Mouse (Mus musculus) heart, embryonic 12.5 days (tissue): ENCODE data around the gene Col11a2. TPM values are rescaled to one million over a fixed set of nuclear protein-coding genes. Genes with fewer than 3 reads are reported as not detected.
"Not testable (repeated sequence)": the region's sequence is repeated elsewhere in the genome, so short reads cannot be mapped to it uniquely, and the experiment has no call there.

Experiments used
- ATAC-seq: fragments of 200-750 bp; cut with Nextera tagmentation; 2 replicates; pipeline ENCODE4 v1.8.0; 2017; ENCODE audit warnings: moderate TSS enrichment, moderate library complexity; ENCODE audit not compliant: insufficient number of reproducible peaks, low FRiP score
- H3K27ac ChIP-seq: fragments of 300-500 bp; sonication (generic); 2 replicates; pipeline ENCODE4 v1.5.1; 2016; ENCODE audit warnings: mild to moderate bottlenecking, moderate library complexity; ENCODE audit not compliant: poor library complexity, severe bottlenecking
- H3K27me3 ChIP-seq: fragments of 300-500 bp; sonication (generic); replicated peaks from 2 replicates; pipeline ENCODE4 v1.6.1; 2016; ENCODE audit warnings: mild to moderate bottlenecking, moderate library complexity
- H3K36me3 ChIP-seq: fragments of 300-500 bp; sonication (generic); 2 replicates; pipeline ENCODE4 v1.6.1; 2016; ENCODE audit warnings: mild to moderate bottlenecking, moderate library complexity
- H3K4me1 ChIP-seq: fragments of 300-500 bp; sonication (generic); replicated peaks from 2 replicates; pipeline ENCODE4 v1.6.1; 2016; ENCODE audit warnings: mild to moderate bottlenecking
- H3K4me2 ChIP-seq: fragments of 300-500 bp; sonication (generic); 2 replicates; pipeline ENCODE4 v1.6.1; 2016; ENCODE audit warnings: mild to moderate bottlenecking, moderate library complexity
- H3K4me3 ChIP-seq: fragments of 300-500 bp; sonication (generic); 2 replicates; pipeline ENCODE4 v1.5.1; 2016; ENCODE audit warnings: mild to moderate bottlenecking
- H3K9ac ChIP-seq: fragments of 300-500 bp; sonication (generic); 2 replicates; pipeline ENCODE4 v1.6.1; 2016; ENCODE audit warnings: mild to moderate bottlenecking, moderate library complexity
- H3K9me3 ChIP-seq: fragments of 300-500 bp; sonication (generic); replicated peaks from 2 replicates; pipeline ENCODE4 v1.6.1; 2016; ENCODE audit warnings: mild to moderate bottlenecking, moderate library complexity
- WGBS: fragments of 180-500 bp; shearing (Covaris S2); methylation state at CpG from one replicate; pipeline ENCODE4 v1.1.7; 2016; 5-methylcytosine and 5-hydroxymethylcytosine counted together
- polyA plus RNA-seq: library from polyadenylated mRNA; unstranded; fragments of >200 nt; fragmentation: Nextera tagmentation; extraction: Ambion mirVana; gene quantifications from 2 replicates; pipeline ENCODE4 v1.2.1, GENCODE M21; 2016

Gene Col11a2
- 0.48 and 0.83 TPM in 2 replicates for polyA plus RNA-seq

- ATAC-seq: peak; percentile 19; the same call in 1 of the 2 replicates
- peaks cover 62% of the 10 kb centered on the region for H3K27me3 ChIP-seq
- peaks cover 39% of the 10 kb centered on the region for H3K36me3 ChIP-seq
- H3K27ac ChIP-seq: no peak within 1 kb of the TSS
- H3K4me3 ChIP-seq: peak within 1 kb of the TSS; percentile 30
- H3K4me1 ChIP-seq: peaks cover 25% of the 10 kb centered on the region
- peak within 1 kb of the TSS; percentile 58 for H3K9ac ChIP-seq
- peak within 1 kb of the TSS; percentile 63 for H3K4me2 ChIP-seq
- H3K9me3 ChIP-seq: no peaks in the 10 kb centered on the region
- 9% methylated on average over 28 of the region's 28 CpGs for WGBS
These were observed at the start of gene Col11a2 for GRCm38 (mm10) chr17:34038878-34039561. Col11a2 (plus strand) TSS chr17:34039437.

- no peak overlapping the region for H3K4me3 ChIP-seq
- H3K9ac ChIP-seq: no peak overlapping the region
- H3K4me1 ChIP-seq: no peaks in the 10 kb centered on the region
- no peak overlapping the region for H3K4me2 ChIP-seq
- H3K9me3 ChIP-seq: no peaks in the 10 kb centered on the region; the same call in 1 of the 2 replicates
- WGBS: 31% methylated on average over 10 of the region's 10 CpGs
- no peak for ATAC-seq
- H3K27me3 ChIP-seq: peaks cover 28% of the 10 kb centered on the region
- no peaks in the 10 kb centered on the region for H3K36me3 ChIP-seq
- no peak overlapping the region for H3K27ac ChIP-seq
These were observed 47.2 kb upstream of the Col11a2 start for GRCm38 (mm10) chr17:33991788-33992664.

GRCm38 (mm10) chr17:33994959-33995358, 44.3 kb upstream of the Col11a2 start:
- H3K4me1 ChIP-seq: peaks cover 6% of the 10 kb centered on the region
- H3K4me3 ChIP-seq: no peak overlapping the region
- no peak for ATAC-seq
- H3K9me3 ChIP-seq: no peaks in the 10 kb centered on the region; the same call in 1 of the 2 replicates
- no peak overlapping the region for H3K27ac ChIP-seq
- H3K36me3 ChIP-seq: no peaks in the 10 kb centered on the region
- H3K9ac ChIP-seq: no peak overlapping the region
- peaks cover 44% of the 10 kb centered on the region for H3K27me3 ChIP-seq
- 78% methylated on average over 8 of the region's 8 CpGs for WGBS
- H3K4me2 ChIP-seq: no peak overlapping the region

GRCm38 (mm10) chr17:33995651-33996050, 43.6 kb upstream of the Col11a2 start:
- ATAC-seq: no peak
- no peak overlapping the region for H3K9ac ChIP-seq
- H3K9me3 ChIP-seq: no peaks in the 10 kb centered on the region; the same call in 1 of the 2 replicates
- H3K36me3 ChIP-seq: no peaks in the 10 kb centered on the region
- H3K4me2 ChIP-seq: no peak overlapping the region
- WGBS: 39% methylated on average over 3 of the region's 3 CpGs
- no peak overlapping the region for H3K27ac ChIP-seq
- H3K27me3 ChIP-seq: peaks cover 51% of the 10 kb centered on the region
- H3K4me1 ChIP-seq: peaks cover 12% of the 10 kb centered on the region
- H3K4me3 ChIP-seq: no peak overlapping the region

GRCm38 (mm10) chr17:33997025-33997424, 42.2 kb upstream of the Col11a2 start:
- H3K27me3 ChIP-seq: peaks cover 62% of the 10 kb centered on the region
- H3K4me3 ChIP-seq, H3K36me3 ChIP-seq, H3K9ac ChIP-seq, H3K4me2 ChIP-seq, ATAC-seq, H3K9me3 ChIP-seq, H3K27ac ChIP-seq: not testable (repeated sequence)
- peaks cover 12% of the 10 kb centered on the region for H3K4me1 ChIP-seq
- 92% methylated on average over 2 of the region's 2 CpGs for WGBS

- H3K36me3 ChIP-seq, H3K9me3 ChIP-seq, H3K9ac ChIP-seq, ATAC-seq, H3K4me3 ChIP-seq, H3K4me2 ChIP-seq, H3K27ac ChIP-seq: not testable (repeated sequence)
- Histone ChIP-seq H3K27me3 (peaks cover 67% of the 10 kb centered on the region), H3K4me1 (peaks cover 12% of the 10 kb centered on the region)
- WGBS: 45% methylated on average over 5 of the region's 5 CpGs
These were observed 40.5 kb upstream of the Col11a2 start for GRCm38 (mm10) chr17:33998697-33999096.

- Histone ChIP-seq H3K27me3 (peaks cover 67% of the 10 kb centered on the region), H3K27ac (no peak overlapping the region)
- ATAC-seq: peak; percentile 56
These were observed 39.7 kb upstream of the Col11a2 start for GRCm38 (mm10) chr17:33999341-34000149.

GRCm38 (mm10) chr17:34000150-34000537, 39.1 kb upstream of the Col11a2 start, which contains the start of gene H2-K1:
H2-K1 (minus strand) TSS chr17:34000347.
- Histone ChIP-seq H3K4me1 (peaks cover 12% of the 10 kb centered on the region), H3K9ac (peak within 1 kb of the TSS; percentile 72), H3K4me2 (peak within 1 kb of the TSS; percentile 100), H3K27me3 (peaks cover 67% of the 10 kb centered on the region), H3K27ac (no peak within 1 kb of the TSS), H3K4me3 (peak within 1 kb of the TSS; percentile 77), H3K9me3 (no peaks in the 10 kb centered on the region), H3K36me3 (no peaks in the 10 kb centered on the region)
- peak; percentile 82 for ATAC-seq
- under 1% methylated on average over 28 of the region's 30 CpGs for WGBS

More at GRCm38 (mm10) chr17:33999341-34000149, 39.7 kb upstream of the Col11a2 start:
- H3K9me3 ChIP-seq: no peaks in the 10 kb centered on the region; the same call in 1 of the 2 replicates
- peak overlapping the region; percentile 77 for H3K4me3 ChIP-seq
- peak overlapping the region; percentile 72 for H3K9ac ChIP-seq
- H3K36me3 ChIP-seq: no peaks in the 10 kb centered on the region
- H3K4me1 ChIP-seq: peaks cover 12% of the 10 kb centered on the region
- WGBS: 2% methylated on average over 87 of the region's 87 CpGs
- peak overlapping the region; percentile 100 for H3K4me2 ChIP-seq

- H3K27me3 ChIP-seq: peaks cover 67% of the 10 kb centered on the region
These were observed 38.4 kb upstream of the Col11a2 start for GRCm38 (mm10) chr17:34000796-34001195.

GRCm38 (mm10) chr17:34003426-34003825, 35.8 kb upstream of the Col11a2 start:
- Histone ChIP-seq H3K27ac (no peak overlapping the region), H3K4me3 (no peak overlapping the region), H3K9ac (no peak overlapping the region), H3K27me3 (peaks cover 43% of the 10 kb centered on the region), H3K9me3 (peaks cover 6% of the 10 kb centered on the region; the same call in 1 of the 2 replicates), H3K4me1 (peaks cover 12% of the 10 kb centered on the region), H3K4me2 (no peak overlapping the region), H3K36me3 (no peaks in the 10 kb centered on the region)
- no peak for ATAC-seq
- 3% methylated on average over 5 of the region's 5 CpGs for WGBS

More at GRCm38 (mm10) chr17:34000796-34001195, 38.4 kb upstream of the Col11a2 start:
- Histone ChIP-seq H3K4me3 (peak overlapping the region; percentile 77; the same call in 1 of the 2 replicates), H3K4me2 (peak overlapping the region; percentile 100; the same call in 1 of the 2 replicates), H3K4me1 (peaks cover 12% of the 10 kb centered on the region)
- H3K36me3 ChIP-seq, H3K9me3 ChIP-seq, H3K9ac ChIP-seq, ATAC-seq, H3K27ac ChIP-seq: not testable (repeated sequence)
- WGBS: 43% methylated on average over 2 of the region's 2 CpGs
